Mouse (Mus musculus) cerebellum, adult 2 months (tissue): ENCODE measurements around the gene Npas1. TPM values are rescaled to one million over a fixed set of nuclear protein-coding genes. Genes with fewer than 3 reads are reported as not detected.

ENCODE experiments used
- DNase-seq, 2 experiments: peaks; one replicate each; pipeline ENCODE4 v3.0.0; 2021
- H3K27ac ChIP-seq: fragments of 200-500 bp; 2 replicates; pipeline ENCODE4 v1.5.1; 2012; ENCODE audit warnings: low read length, control low read depth, inconsistent platforms; ENCODE audit not compliant: insufficient read depth
- H3K27me3 ChIP-seq: fragments of 200-500 bp; 2 replicates; pipeline ENCODE4 v1.6.1; 2012; ENCODE audit warnings: inconsistent platforms, mild to moderate bottlenecking, low read length, moderate library complexity; ENCODE audit not compliant: control insufficient read depth, insufficient read depth
- H3K4me1 ChIP-seq: fragments of 200-500 bp; 2 replicates; pipeline ENCODE4 v1.6.1; 2011; ENCODE audit warnings: low read length; ENCODE audit not compliant: control insufficient read depth, insufficient read depth
- H3K4me3 ChIP-seq: fragments of 200-500 bp; replicated peaks from 2 replicates; pipeline ENCODE3; 2011; ENCODE audit warnings: mild to moderate bottlenecking, low read depth, low read length, control low read depth; ENCODE audit not compliant: insufficient read depth
- CTCF ChIP-seq: fragments of 200-500 bp; IDR thresholded peaks from 2 replicates; pipeline ENCODE4 v1.5.1; 2011; ENCODE audit warnings: low read depth, mild to moderate bottlenecking, control low read depth, low read length, moderate library complexity, borderline replicate concordance; ENCODE audit not compliant: insufficient read depth
- POLR2A ChIP-seq: fragments of 200-500 bp; IDR thresholded peaks from 2 replicates; pipeline ENCODE4 v1.6.1; 2011; ENCODE audit warnings: low read length, control low read depth, borderline replicate concordance; ENCODE audit not compliant: insufficient read depth
- WGBS: fragments of 180-500 bp; shearing (Covaris S2); methylation state at CpG from one replicate; pipeline ENCODE4 v1.1.7; 2018; 5-methylcytosine and 5-hydroxymethylcytosine counted together
- polyA plus RNA-seq: library from polyadenylated mRNA; depleted of rRNA; stranded (reverse); fragments of >200 nt; gene quantifications from 2 replicates; pipeline ENCODE4 v1.2.3, GENCODE M21; 2012

The Npas1 gene
- polyA plus RNA-seq, 1 experiment = 6.0 TPM

GRCm38 (mm10) chr7:16423731-16424130 lies 53.8 kb downstream of the Npas1 start:
- no peak for DNase-seq
- no peaks in the 10 kb centered on the region for H3K27me3 ChIP-seq
- H3K4me1 ChIP-seq = no peaks in the 10 kb centered on the region
- no peak overlapping the region for H3K4me3 ChIP-seq
- TF ChIP-seq POLR2A = no peak
- no peak for TF ChIP-seq CTCF
- 87% methylated on average over 9 of the region's 9 CpGs for WGBS
- no peak overlapping the region for H3K27ac ChIP-seq

- Histone ChIP-seq H3K27ac (no peak overlapping the region), H3K4me1 (no peaks in the 10 kb centered on the region), H3K27me3 (no peaks in the 10 kb centered on the region), H3K4me3 (no peak overlapping the region)
- 85% methylated on average over 18 of the region's 18 CpGs for WGBS
- no peak for DNase-seq
- no peak for TF ChIP-seq CTCF
- TF ChIP-seq POLR2A = no peak
Observed at GRCm38 (mm10) chr7:16422222-16422856, 55.2 kb downstream of the Npas1 start.

GRCm38 (mm10) chr7:16420493-16421118 lies 56.9 kb downstream of the Npas1 start:
- Histone ChIP-seq H3K27me3 (no peaks in the 10 kb centered on the region), H3K27ac (no peak overlapping the region), H3K4me3 (no peak overlapping the region), H3K4me1 (peaks cover 3% of the 10 kb centered on the region; the same call in 1 of the 2 replicates)
- no peak for DNase-seq
- 93% methylated on average over 8 of the region's 8 CpGs for WGBS
- TF ChIP-seq POLR2A = no peak
- no peak for TF ChIP-seq CTCF

DNA sequence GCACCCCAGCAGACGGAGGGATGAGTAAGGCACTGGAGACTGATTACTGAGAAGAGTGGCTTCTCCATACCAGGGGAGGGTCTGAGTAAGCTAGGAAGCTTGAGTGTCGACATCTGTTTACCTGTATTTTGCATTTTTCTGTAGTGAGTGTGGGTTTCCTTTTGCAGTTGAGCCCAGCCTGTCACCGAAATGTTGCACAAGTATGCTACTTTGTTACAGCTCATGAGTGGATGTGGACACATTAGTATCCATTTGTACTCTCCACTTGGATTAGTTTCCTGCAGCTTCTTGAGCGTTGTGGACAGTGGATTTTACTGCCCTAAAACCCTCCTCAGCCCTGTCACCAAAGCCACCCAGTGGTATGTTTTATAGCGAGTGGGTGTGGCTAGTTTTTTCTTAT lies 58.8 kb downstream of the Npas1 start:
- DNase-seq = no peak
- 89% methylated on average over 5 of the region's 5 CpGs for WGBS
- peaks cover 9% of the 10 kb centered on the region for H3K4me1 ChIP-seq
- H3K4me3 ChIP-seq = no peak overlapping the region
- H3K27me3 ChIP-seq = no peaks in the 10 kb centered on the region
- H3K27ac ChIP-seq = no peak overlapping the region
- no peak for TF ChIP-seq CTCF
- no peak for TF ChIP-seq POLR2A

- Histone ChIP-seq H3K4me1 (peaks cover 10% of the 10 kb centered on the region), H3K4me3 (no peak overlapping the region), H3K27ac (no peak overlapping the region), H3K27me3 (no peaks in the 10 kb centered on the region)
- WGBS = 47% methylated on average over 10 of the region's 10 CpGs
- TF ChIP-seq CTCF = no peak
- no peak for TF ChIP-seq POLR2A
- no peak for DNase-seq
Observed at GRCm38 (mm10) chr7:16417141-16417771, 60.3 kb downstream of the Npas1 start.

DNA sequence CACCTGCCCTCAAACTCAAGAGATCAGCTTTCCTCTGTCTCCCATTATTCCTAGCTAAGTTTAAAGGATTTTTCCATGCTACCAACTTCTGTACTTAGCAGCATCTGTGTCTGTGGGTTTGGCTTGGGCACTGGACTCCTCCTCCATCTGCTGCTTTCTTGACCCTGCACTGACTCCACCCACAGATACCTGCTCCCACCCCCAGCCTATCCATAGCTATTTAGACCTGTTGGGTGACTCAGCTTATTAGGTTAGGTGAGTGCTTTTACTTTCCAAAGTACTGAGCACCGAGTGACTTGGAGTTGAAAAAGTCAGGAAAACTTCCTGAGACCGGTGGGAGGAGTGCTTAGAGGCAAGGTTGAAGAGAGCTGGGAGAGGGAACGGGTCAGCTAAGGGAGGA lies 62.1 kb downstream of the Npas1 start:
- TF ChIP-seq CTCF (no peak), POLR2A (no peak)
- peaks cover 20% of the 10 kb centered on the region for H3K4me1 ChIP-seq
- H3K4me3 ChIP-seq = no peak overlapping the region
- DNase-seq = no peak
- no peaks in the 10 kb centered on the region for H3K27me3 ChIP-seq
- WGBS = 94% methylated on average over 3 of the region's 3 CpGs
- no peak overlapping the region for H3K27ac ChIP-seq

DNA sequence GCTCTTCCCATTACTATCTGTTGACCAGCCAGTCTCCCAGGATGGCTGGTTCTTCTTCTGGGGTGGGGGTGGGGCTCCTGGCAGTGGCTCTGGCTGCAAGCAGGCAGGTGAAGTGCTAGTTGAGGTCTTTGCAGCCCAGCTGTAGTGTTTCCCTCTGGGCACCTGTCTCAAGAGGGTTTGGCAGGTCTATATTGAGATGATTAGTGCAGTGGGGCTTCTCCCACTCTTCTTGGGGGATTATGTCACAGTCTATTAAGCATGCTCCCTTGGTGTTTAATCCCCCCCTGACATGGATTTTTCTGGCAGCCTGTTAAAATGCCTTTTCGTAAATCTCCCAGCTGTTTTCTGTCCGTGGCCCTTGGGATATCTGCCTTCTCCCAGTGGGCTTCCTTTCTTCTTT lies 64.6 kb downstream of the Npas1 start:
- no peak for TF ChIP-seq CTCF
- TF ChIP-seq POLR2A = no peak

More for the DNA sequence above, 64.6 kb downstream of the Npas1 start:
- H3K27me3 ChIP-seq = no peaks in the 10 kb centered on the region
- H3K4me3 ChIP-seq = no peak overlapping the region
- H3K4me1 ChIP-seq = peaks cover 20% of the 10 kb centered on the region
- 51% methylated on average over 2 of the region's 2 CpGs for WGBS
- DNase-seq = no peak
- H3K27ac ChIP-seq = no peak overlapping the region
